Mouse (Mus musculus) brain, adult 2 months (tissue): ENCODE data around the gene Lrrtm3.

Source experiments
- DNase-seq: peaks from one replicate; pipeline ENCODE4 v3.0.0; 2011; ENCODE audit warnings: low read depth, low spot score

Lrrtm3 gene

DNA sequence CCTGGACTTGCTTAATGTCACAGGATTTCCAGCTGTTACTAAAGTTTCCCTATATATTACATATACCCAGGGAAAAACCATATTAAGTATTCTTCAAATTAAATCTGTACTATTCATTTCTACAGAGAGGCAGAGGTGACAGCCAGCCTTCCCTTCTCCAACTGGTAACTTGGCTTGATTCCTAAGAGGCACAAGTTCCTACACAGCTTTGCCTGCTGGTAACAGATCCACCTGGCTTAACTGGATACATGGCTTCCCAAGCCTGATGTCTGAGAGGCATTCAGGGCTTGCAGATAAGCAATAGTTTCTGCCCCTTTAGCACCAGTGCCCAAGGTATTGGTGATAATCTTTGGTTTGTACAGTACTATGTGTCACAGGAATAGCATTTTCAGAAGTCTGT lies 190.2 kb downstream of the Lrrtm3 start:
- DNase-seq, result peak; percentile 58

DNA sequence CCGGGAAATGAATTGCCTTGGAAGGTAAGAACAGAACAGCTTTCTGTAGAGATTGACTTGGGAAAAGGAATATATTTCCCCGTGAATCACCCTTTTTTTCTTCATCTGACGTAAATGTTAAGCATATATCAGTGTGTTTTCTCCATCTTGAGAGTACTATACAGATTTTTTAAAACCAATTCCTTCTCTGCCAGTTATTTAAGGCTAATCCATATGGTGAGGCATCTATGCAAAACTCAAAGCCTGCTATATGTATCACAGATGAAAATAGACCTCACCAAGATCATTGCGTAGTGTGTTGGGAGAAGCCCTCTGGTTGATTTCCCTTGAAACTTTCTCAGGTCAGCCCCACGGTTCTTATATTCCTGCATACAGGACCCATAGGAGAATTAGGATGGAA lies 195.5 kb downstream of the Lrrtm3 start:
- DNase-seq, result peak; percentile 8

DNA sequence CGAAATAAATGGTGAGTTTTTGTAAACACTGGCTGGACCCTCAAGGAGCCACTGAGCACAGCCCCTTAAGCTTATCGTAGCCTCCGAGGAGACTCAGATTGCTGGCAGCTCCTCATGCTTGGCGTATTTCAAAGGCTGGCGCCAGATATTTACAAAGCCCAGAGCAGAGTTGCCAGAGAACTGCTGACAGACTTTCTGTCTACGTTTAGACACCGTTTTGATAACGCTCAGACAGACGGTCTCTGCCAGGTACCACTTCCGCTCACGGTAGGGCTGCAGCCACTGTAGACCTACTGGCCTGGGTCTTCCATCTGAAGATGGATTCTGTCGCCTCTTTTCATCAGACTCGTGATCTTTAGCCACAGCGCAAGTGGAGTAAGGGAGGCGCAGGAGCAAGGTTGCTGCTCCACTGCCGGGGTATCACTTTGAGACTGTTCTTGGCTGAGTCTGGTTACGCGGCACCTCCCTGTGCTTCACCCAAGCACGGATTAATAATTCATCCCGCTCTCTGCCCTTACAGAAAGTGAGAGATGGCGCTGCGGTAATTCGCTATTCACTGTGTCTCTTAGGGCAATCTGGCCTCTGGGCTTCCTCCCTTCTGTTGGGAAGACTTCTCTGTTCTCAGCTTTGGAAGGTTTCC lies 203.5 kb downstream of the Lrrtm3 start:
- peak; percentile 24 for DNase-seq

DNA sequence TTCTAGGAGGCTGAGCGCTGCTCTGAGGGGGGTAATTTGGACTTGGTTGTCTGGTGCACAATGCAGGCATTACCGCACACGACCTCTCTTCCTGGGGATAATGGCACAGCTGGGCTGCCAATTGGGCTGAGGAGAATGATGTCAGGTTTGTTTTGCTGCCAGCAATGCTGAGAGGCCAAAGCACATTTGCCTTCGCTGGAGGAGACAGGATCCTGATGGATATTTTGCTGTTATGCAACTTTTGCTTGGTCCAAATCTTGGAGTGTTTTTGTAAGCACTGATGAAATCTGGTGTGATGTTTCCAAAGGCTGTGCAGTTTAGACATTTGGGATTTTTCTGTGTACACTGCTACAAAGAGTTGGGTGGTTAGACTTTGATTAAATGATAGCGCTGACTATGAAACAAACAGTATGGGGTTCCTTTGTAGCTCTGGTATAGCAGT lies 209.6 kb downstream of the Lrrtm3 start:
- DNase-seq, result peak; percentile 92
